Mouse (Mus musculus) MEL (cell line): ENCODE data around the gene Mcm9. TPM values are rescaled to one million over a fixed set of nuclear protein-coding genes. Genes with fewer than 3 reads are reported as not detected.

Source experiments
- DNase-seq: peaks from one replicate; pipeline ENCODE4 v3.0.0; 2011; ENCODE audit warnings: low read depth, low spot score
- H3K27ac ChIP-seq: 2 replicates; pipeline ENCODE4 v1.5.1; 2012; ENCODE audit warnings: low read depth, mild to moderate bottlenecking, control low read depth, low read length, moderate library complexity; ENCODE audit not compliant: control insufficient read depth
- H3K27me3 ChIP-seq, 2 experiments: fragments of 150-350 bp in 1 of 2; sonication (generic) in 1 of 2; 2 replicates each; pipeline ENCODE4 v1.6.1; 2012; ENCODE audit warnings: low read length in 2 of 2, mild to moderate bottlenecking in 2 of 2, improper control_type of control experiment in 1 of 2, moderate library complexity in 1 of 2; ENCODE audit not compliant: insufficient read depth in 2 of 2, control insufficient read depth in 1 of 2
- H3K36me3 ChIP-seq, 2 experiments: 2 replicates each; pipeline ENCODE4 v1.6.1; 2012 to 2014; ENCODE audit warnings: low read length in 2 of 2, improper control_type of control experiment in 1 of 2, inconsistent platforms in 1 of 2, mild to moderate bottlenecking in 1 of 2; ENCODE audit not compliant: insufficient read depth in 2 of 2, control insufficient read depth in 1 of 2
- H3K4me1 ChIP-seq, 2 experiments: fragments of 150-350 bp in 1 of 2; sonication (generic) in 1 of 2; 2 replicates each; pipeline ENCODE4 v1.6.1; 2012; ENCODE audit warnings: low read length in 2 of 2, improper control_type of control experiment in 1 of 2, mild to moderate bottlenecking in 1 of 2; ENCODE audit not compliant: insufficient read depth in 2 of 2, control insufficient read depth in 1 of 2
- H3K4me3 ChIP-seq, 2 experiments: fragments of 150-350 bp in 1 of 2; sonication (generic) in 1 of 2; 2 replicates each; pipeline ENCODE4 v1.5.1; 2012; ENCODE audit warnings: low read depth in 2 of 2, low read length in 2 of 2, mild to moderate bottlenecking in 2 of 2, moderate library complexity in 2 of 2, control low read depth in 1 of 2, improper control_type of control experiment in 1 of 2; ENCODE audit not compliant: control insufficient read depth in 1 of 2, insufficient read depth in 1 of 2
- H3K79me2 ChIP-seq: 2 replicates; pipeline ENCODE4 v1.6.1; 2012; ENCODE audit warnings: mild to moderate bottlenecking, low read length, moderate library complexity; ENCODE audit not compliant: control insufficient read depth, poor library complexity, insufficient read depth
- H3K9ac ChIP-seq: 2 replicates; pipeline ENCODE4 v1.6.1; 2012; ENCODE audit warnings: low read depth, mild to moderate bottlenecking, control low read depth, low read length, moderate library complexity; ENCODE audit not compliant: control insufficient read depth, poor library complexity, severe bottlenecking
- H3K9me3 ChIP-seq: fragments of 150-350 bp; sonication (generic); replicated peaks from 2 replicates; pipeline ENCODE4 v1.6.1; 2012; ENCODE audit warnings: mild to moderate bottlenecking, low read length, improper control_type of control experiment, moderate library complexity; ENCODE audit not compliant: insufficient read depth
- GATA1 ChIP-seq: IDR thresholded peaks from 2 replicates; pipeline ENCODE4 v1.6.1; 2011; ENCODE audit warnings: low read depth, low read length, improper control_type of control experiment
- MAX ChIP-seq: IDR thresholded peaks from 2 replicates; pipeline ENCODE4 v1.6.1; 2011; ENCODE audit warnings: low read length, improper control_type of control experiment
- MEF2A ChIP-seq: IDR thresholded peaks from 2 replicates; pipeline ENCODE4 v1.6.1; 2014; ENCODE audit warnings: low read depth, mild to moderate bottlenecking, inconsistent platforms, low read length, improper control_type of control experiment; ENCODE audit not compliant: poor library complexity, insufficient replicate concordance, severe bottlenecking; ENCODE audit errors: extremely low read depth
- MXI1 ChIP-seq: IDR thresholded peaks from 2 replicates; pipeline ENCODE4 v1.6.1; 2011; ENCODE audit warnings: mild to moderate bottlenecking, low read depth, low read length, improper control_type of control experiment
- MYB ChIP-seq: IDR thresholded peaks from 2 replicates; pipeline ENCODE4 v1.6.1; 2011; ENCODE audit warnings: mild to moderate bottlenecking, low read depth, low read length, improper control_type of control experiment
- MYC ChIP-seq: IDR thresholded peaks from 2 replicates; pipeline ENCODE4 v1.6.1; 2011; ENCODE audit warnings: low read depth, mild to moderate bottlenecking, low read length, improper control_type of control experiment, moderate library complexity
- NELFE ChIP-seq: IDR thresholded peaks from 2 replicates; pipeline ENCODE4 v1.6.1; 2011; ENCODE audit warnings: low read depth, low read length, improper control_type of control experiment
- POLR2A ChIP-seq, 2 experiments: IDR thresholded peaks; 2 replicates each; pipeline ENCODE4 v1.6.1; 2011 to 2012; ENCODE audit warnings: low read length in 2 of 2, mild to moderate bottlenecking in 2 of 2, control low read depth in 1 of 2, improper control_type of control experiment in 1 of 2, low read depth in 1 of 2, moderate library complexity in 1 of 2; ENCODE audit not compliant: control insufficient read depth in 1 of 2, insufficient read depth in 1 of 2, poor library complexity in 1 of 2
- POLR2AphosphoS2 ChIP-seq: IDR thresholded peaks from 2 replicates; pipeline ENCODE4 v1.6.1; 2011; ENCODE audit warnings: low read length, improper control_type of control experiment
- RAD21 ChIP-seq: IDR thresholded peaks from 2 replicates; pipeline ENCODE4 v1.6.1; 2011; ENCODE audit warnings: mild to moderate bottlenecking, low read depth, low read length, improper control_type of control experiment
- SIN3A ChIP-seq: IDR thresholded peaks from 2 replicates; pipeline ENCODE4 v1.6.1; 2012; ENCODE audit warnings: low read length, improper control_type of control experiment, inconsistent platforms
- TBP ChIP-seq: IDR thresholded peaks from 2 replicates; pipeline ENCODE4 v1.8.0; 2011; ENCODE audit warnings: low read depth, low read length, improper control_type of control experiment
- TCF12 ChIP-seq: IDR thresholded peaks from 2 replicates; pipeline ENCODE4 v1.6.1; 2014; ENCODE audit warnings: low read depth, mild to moderate bottlenecking, inconsistent platforms, low read length, improper control_type of control experiment, moderate library complexity
- USF1 ChIP-seq: IDR thresholded peaks from 2 replicates; pipeline ENCODE4 v1.6.1; 2014; ENCODE audit warnings: low read depth, mild to moderate bottlenecking, inconsistent platforms, low read length, improper control_type of control experiment, moderate library complexity
- USF2 ChIP-seq, 2 experiments: IDR thresholded peaks; 2 replicates each; pipeline ENCODE4 v1.6.1; 2011 to 2012; ENCODE audit warnings: improper control_type of control experiment in 2 of 2, low read length in 2 of 2, borderline replicate concordance in 1 of 2, inconsistent platforms in 1 of 2, low read depth in 1 of 2, mild to moderate bottlenecking in 1 of 2; ENCODE audit not compliant: insufficient read depth in 1 of 2
- polyA plus RNA-seq, 2 experiments: library from polyadenylated mRNA; stranded (reverse) in 1 of 2; unstranded in 1 of 2; fragments of >175 nt in 1 of 2; fragments of >200 nt in 1 of 2; gene quantifications; 2 replicates each; pipeline versions ENCODE4 v1.2.1 to v1.2.4; 2012; ENCODE audit warnings: low replicate concordance in 2 of 2, low read depth in 1 of 2; ENCODE audit not compliant: insufficient read length in 2 of 2, insufficient read depth in 1 of 2, missing spikeins in 1 of 2
- total RNA-seq: library from RNA; depleted of rRNA; stranded (reverse); fragments of 300-350 nt; gene quantifications from 2 replicates; pipeline ENCODE4 v1.2.3, GENCODE M21; 2012

Mcm9 gene
- total and polyA plus RNA-seq, 3 experiments, result 5.3 to 12.6 TPM; not detected in 1

DNA sequence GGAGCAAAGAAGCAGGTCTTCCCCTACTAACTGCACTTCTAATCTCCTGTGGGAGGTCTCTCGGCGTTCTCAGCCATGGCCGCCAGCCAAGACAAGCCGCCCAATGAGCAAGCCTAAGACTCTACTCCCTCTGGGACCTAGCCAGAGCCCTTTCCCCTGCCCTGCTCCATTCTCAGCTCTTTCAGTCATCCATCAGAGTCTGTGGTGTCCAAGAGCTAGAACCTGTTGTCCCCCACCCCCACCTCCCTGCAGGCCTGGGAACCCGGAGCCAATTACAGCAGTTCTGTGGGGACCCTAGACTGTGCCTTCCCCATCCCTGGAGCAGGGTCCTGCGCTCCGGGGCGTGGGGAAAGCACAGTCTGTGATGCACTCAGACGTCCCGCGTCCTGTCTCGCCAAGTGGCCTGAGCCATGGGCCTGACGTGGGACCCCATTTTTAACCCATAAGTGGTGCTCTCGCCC lies 49.6 kb downstream of the Mcm9 start:
- H3K27ac ChIP-seq, result no peak overlapping the region
- no peak overlapping the region for H3K9ac ChIP-seq
- no peaks in the 10 kb centered on the region for H3K9me3 ChIP-seq
- no peaks in the 10 kb centered on the region for H3K27me3 ChIP-seq
- peak; percentile 88 for DNase-seq
- peaks cover 0 to 4% of the 10 kb centered on the region in 2 experiments; a peak in 1 of 4 replicates for H3K36me3 ChIP-seq
- H3K79me2 ChIP-seq, result no peaks in the 10 kb centered on the region
- TF ChIP-seq USF2 (IDR thresholded peaks at IDR 0.05; ENCODE audit: borderline replicate concordance in 1 of 2, insufficient read depth in 1 of 2, low read depth in 1 of 2, low read length in 2 of 2) (no peak), RAD21 (no peak), MAX (no peak), NELFE (no peak), TBP (0 out of 2 replicates have a peak, but pooled peaks have one; percentile 27), POLR2AphosphoS2 (no peak)
- H3K4me1 ChIP-seq, result peaks cover 0 to 3% of the 10 kb centered on the region in 2 experiments; a peak in 2 of 4 replicates
- peak overlapping the region; percentile 67 to 90; a peak in 3 of 4 replicates for H3K4me3 ChIP-seq

DNA sequence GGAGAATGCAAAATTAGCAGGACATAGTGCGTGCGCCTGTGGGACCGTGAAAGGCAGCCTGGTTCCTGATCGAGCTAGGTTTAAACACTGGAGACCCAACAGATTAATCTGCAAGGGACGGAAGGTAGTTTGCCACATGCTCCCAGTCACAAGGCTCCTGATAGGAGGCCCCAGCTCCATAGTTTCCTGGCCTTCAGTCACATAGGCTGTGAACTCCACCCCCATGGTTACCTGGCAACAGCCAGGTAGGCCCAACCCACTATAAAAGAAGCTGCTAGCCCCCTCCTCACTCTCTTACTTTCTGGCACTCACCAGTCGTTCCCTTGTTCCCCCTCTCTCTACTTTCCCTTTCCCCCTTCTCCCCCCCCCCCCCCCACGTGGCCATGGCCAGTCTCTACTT lies 50.1 kb downstream of the Mcm9 start:
- peaks cover 0 to 3% of the 10 kb centered on the region in 2 experiments; a peak in 2 of 4 replicates for H3K4me1 ChIP-seq
- no peaks in the 10 kb centered on the region for H3K9me3 ChIP-seq
- H3K4me3 ChIP-seq, result peak overlapping the region; percentile 67 to 90
- peak; percentile 68 for TF ChIP-seq MXI1
- peak; percentile 78 for TF ChIP-seq MYC
- peak; percentile 40; the same call in 1 of the 2 replicates for TF ChIP-seq NELFE
- TF ChIP-seq MAX, result peak; percentile 62; the same call in 1 of the 2 replicates
- 0 out of 2 replicates have a peak, but pooled peaks have one; percentile 2 for TF ChIP-seq GATA1
- 0 out of 2 replicates have a peak, but pooled peaks have one; percentile 35 for TF ChIP-seq SIN3A
- no peak for TF ChIP-seq MEF2A
- peak in 1 of 2 experiments; percentile 44; a peak in 1 of 4 replicates for TF ChIP-seq POLR2A (IDR thresholded peaks at IDR 0.05; ENCODE audit: control insufficient read depth in 1 of 2, insufficient read depth in 1 of 2, low read depth in 1 of 2, low read length in 2 of 2, poor library complexity in 1 of 2)
- TF ChIP-seq USF1, result peak; percentile 41
- TF ChIP-seq TBP, result 0 out of 2 replicates have a peak, but pooled peaks have one; percentile 29
- TF ChIP-seq TCF12, result no peak
- TF ChIP-seq MYB, result no peak
- peaks cover 0 to 4% of the 10 kb centered on the region in 2 experiments; a peak in 1 of 4 replicates for H3K36me3 ChIP-seq
- no peaks in the 10 kb centered on the region for H3K27me3 ChIP-seq
- DNase-seq, result peak; percentile 82
- peak overlapping the region; percentile 59 for H3K27ac ChIP-seq
- peak overlapping the region; percentile 67 for H3K9ac ChIP-seq
- H3K79me2 ChIP-seq, result no peaks in the 10 kb centered on the region

DNA sequence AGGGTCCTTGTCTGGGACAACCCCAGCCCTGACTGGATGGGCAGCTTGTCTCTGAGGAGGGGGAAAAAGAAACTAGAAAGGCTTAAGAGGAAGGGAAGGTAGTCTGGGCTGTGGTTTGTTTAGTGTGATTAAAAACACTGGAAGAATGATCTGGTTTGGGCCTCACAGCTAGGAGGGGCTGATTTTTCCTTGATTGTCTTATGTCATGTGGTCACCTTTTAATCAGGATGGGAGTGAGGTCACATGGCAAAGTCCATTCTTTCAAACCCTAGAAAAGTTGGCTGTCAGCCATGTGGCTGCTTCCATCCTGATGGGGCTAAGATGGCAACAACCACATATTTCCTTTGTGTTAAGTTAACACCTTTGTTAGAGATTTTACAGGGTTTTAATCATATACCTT lies 61.7 kb downstream of the Mcm9 start:
- TF ChIP-seq NELFE (no peak), USF1 (peak; percentile 34; the same call in 1 of the 2 replicates)

More for the DNA sequence above, 61.7 kb downstream of the Mcm9 start:
- no peaks in the 10 kb centered on the region for H3K79me2 ChIP-seq
- no peak for DNase-seq
- H3K9ac ChIP-seq, result no peak overlapping the region
- H3K27me3 ChIP-seq, result no peaks in the 10 kb centered on the region
- no peak overlapping the region for H3K4me3 ChIP-seq
- H3K36me3 ChIP-seq, result no peaks in the 10 kb centered on the region
- H3K27ac ChIP-seq, result no peak overlapping the region
- no peaks in the 10 kb centered on the region for H3K4me1 ChIP-seq
- H3K9me3 ChIP-seq, result no peaks in the 10 kb centered on the region
